Mouse (Mus musculus): ENCODE measurements around the gene Lmod3.
"Not testable (repeated sequence)": the region's sequence is repeated elsewhere in the genome, so short reads cannot be mapped to it uniquely, and the experiment has no call there.

The Lmod3 gene

GRCm38 (mm10) chr6:97276366-97276765 is 23.8 kb upstream of the Lmod3 start:
- no peak for DNase-seq (ENCODE audit: low spot score)

DNA sequence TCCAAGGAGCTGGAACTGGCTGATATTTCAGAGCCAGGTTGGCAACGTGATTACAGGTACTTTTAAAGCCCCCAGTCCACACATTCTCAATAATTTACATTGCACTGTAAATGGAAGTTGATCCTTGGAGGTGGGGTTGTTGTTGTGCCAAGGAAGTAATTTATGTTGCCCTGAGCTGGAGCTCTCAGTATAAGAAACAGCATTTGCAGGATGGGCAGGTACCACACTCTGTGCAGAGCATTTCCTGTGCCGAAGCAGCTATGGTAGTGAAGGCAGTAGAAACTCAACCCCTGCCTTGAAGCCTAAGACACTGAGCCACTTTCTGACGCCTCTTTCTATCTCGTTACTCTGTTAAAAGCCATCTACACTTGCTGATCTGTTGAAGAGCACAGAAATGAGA is 23.2 kb upstream of the Lmod3 start:
- DNase-seq (ENCODE audit: low spot score): no peak

DNA sequence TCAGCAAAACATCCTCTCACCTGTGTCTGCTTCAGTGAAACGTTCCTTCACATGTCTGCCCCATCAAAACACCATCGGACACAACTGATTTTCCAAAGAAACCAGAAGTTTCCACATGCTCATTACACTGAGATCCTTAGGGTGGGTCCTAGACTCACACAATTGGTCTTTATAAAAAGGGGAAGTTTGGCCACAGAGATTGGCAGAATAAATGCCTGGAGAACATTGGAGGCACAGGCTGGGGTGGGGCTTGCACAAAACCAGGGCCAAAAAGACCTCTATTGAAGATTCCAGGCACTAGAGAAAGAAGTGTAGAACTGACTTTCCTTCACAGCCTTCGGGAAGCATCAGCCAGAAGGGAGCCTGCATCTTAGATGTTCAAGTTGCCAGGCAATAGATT is 21.2 kb upstream of the Lmod3 start:
- no peak for DNase-seq (ENCODE audit: low spot score)

- no peak for DNase-seq (ENCODE audit: low spot score)
These were observed 20.6 kb upstream of the Lmod3 start for GRCm38 (mm10) chr6:97273058-97273710.

DNA sequence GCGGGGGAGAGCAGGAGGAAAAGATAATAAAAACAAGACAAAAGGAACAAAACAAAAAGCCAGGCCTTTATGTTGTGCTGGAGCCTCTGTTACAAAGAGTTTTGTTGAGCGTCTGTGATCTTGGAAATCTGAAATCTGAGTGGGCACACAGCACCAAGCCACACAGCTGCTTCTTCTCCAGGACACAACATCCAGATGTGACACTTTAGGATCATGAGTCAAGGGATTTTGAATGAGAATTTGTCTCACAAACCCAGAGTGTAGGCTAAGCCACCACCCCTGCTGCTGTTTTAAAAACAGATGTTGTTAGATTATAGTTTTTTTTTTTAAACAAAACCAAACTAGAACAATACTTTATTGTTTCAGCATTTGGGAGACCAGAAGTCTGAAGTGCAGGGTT is 19.8 kb upstream of the Lmod3 start:
- no peak for DNase-seq (ENCODE audit: low spot score)

GRCm38 (mm10) chr6:97269596-97269995 is 17.0 kb upstream of the Lmod3 start:
- no peak for DNase-seq (ENCODE audit: low spot score)

DNA sequence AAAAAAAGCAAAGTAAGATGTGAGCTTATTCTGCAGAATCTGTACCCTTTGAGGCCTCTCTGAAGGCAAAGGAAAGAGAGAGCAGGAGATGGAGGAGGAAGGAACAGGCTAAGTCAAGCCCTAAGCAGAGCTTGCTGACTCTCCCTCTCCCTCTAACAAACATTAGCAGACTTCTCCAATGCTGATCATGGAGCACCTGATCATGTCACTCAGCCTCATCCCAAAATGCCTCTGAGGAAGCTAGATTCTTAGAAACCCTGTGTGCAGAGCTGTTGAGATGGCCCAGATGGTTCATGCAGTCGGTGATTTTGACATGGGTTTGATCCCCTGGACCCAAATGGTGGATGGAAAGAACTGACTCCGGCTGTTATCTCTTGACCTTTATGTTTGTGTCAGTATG is 14.6 kb upstream of the Lmod3 start:
- DNase-seq (ENCODE audit: low spot score): no peak

DNA sequence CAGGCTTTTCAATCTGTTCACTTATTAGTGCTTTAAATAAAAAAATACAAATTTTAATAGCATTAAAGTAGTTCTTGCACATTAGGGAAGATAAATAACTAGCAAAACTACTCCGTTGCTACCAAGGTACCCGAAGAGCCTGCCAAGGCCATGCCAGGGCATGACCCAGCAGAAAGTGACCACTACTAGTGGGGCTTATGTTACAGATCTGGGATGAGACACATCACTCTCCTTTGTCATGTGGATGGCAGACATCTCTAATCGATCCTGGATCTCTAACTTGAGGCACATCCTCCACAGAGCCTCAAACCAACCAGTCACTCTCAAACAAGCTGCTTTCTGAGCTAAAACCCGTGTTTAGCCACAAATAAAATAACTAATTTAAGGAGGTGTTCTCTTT is 14.1 kb upstream of the Lmod3 start:
- DNase-seq (ENCODE audit: low spot score): no peak

- DNase-seq (ENCODE audit: low spot score): no peak
These were observed 13.1 kb upstream of the Lmod3 start for GRCm38 (mm10) chr6:97265705-97266104.

DNA sequence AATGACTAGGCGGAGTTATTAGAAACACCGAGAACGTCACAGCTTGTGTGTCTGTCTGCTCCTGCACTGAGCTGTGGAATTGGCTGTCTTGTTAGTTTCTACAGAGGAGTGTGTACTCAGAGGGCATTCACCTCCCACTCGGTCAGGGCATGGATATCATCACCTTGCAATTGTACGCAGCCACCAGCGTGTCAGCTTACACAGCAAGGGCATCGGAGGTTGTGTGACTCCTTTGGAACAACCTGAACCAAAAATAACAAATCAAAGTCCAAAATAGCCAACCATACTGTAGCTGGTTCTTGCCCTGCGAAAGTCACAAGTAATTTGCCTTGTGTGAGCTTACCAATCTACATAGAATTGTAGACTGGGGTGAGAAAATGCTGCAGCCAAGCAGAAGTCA is 12.7 kb upstream of the Lmod3 start:
- DNase-seq (ENCODE audit: low spot score): no peak

- DNase-seq (ENCODE audit: low spot score): not testable (repeated sequence)
These were observed 11.2 kb upstream of the Lmod3 start for GRCm38 (mm10) chr6:97263750-97264149.

- no peak for DNase-seq (ENCODE audit: low spot score)
These were observed 9.7 kb upstream of the Lmod3 start for GRCm38 (mm10) chr6:97262229-97262628.

DNA sequence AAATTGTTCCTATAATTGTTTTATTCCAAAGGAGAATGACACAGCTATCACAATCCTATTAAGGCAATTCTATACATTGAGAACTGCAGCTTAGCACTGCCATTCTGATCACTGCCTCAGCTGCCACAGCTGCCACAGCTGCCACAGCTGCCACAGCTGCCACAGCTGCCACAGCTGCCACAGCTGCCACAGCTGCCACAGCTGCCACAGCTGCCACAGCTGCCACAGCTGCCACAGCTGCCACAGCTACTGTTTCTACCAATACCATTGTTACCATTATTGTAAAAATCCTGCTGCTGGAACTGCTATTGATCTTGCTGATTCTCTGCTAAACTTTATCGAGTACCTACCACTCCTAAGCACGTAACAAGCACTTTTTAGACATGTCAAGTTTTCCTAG is 7.4 kb upstream of the Lmod3 start:
- DNase-seq (ENCODE audit: low spot score): not testable (repeated sequence)

DNA sequence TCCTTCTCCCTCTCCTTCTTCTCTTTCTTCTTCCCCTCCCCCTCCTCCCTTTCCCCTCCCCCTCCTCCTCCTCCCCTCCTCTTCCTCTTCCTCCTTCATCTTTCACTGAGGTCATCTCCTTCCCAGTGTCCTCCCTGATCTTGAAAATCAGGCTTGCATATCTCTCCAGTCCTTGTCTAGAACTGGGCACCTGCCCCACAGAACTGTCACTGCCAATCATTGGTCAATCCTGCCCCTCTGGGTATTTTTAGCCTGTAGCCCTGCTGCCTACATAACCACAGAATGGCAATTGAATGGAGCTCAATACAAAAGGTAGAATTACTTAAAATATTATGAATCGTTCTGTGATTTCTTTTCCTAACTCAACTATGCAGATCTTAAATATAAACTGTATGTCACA is 5.9 kb upstream of the Lmod3 start:
- no peak for DNase-seq (ENCODE audit: low spot score)

DNA sequence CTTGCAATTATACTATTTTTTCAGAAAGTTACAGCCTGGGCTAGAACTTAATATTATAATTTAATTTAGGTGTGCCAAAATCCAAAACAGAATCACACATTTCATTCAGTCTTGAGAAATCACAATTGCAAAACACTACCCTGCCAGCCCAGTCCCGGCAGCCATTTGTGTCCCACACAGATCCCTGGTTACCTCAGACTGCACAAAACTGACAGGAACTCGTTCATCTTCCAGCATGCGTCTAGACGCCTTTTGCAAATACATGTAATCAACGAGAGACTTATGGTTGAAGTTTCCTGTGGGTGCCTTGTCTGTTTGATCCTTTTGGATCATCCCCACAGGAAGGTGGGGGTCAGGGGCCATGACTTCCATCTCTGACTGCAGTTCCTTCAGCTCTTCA is 473 bp downstream of the Lmod3 start:
- no peak for DNase-seq (ENCODE audit: low spot score)

- peak; percentile 25 for DNase-seq (ENCODE audit: low spot score)
These were observed 1.6 kb downstream of the Lmod3 start for GRCm38 (mm10) chr6:97250966-97251365.

GRCm38 (mm10) chr6:97245200-97245599 is 7.4 kb downstream of the Lmod3 start:
- DNase-seq (ENCODE audit: low spot score): no peak

- no peak for DNase-seq (ENCODE audit: low spot score)
These were observed 10.0 kb downstream of the Lmod3 start for GRCm38 (mm10) chr6:97242522-97242921.

- no peak for DNase-seq (ENCODE audit: low spot score)
These were observed 12.5 kb downstream of the Lmod3 start for GRCm38 (mm10) chr6:97240092-97240491.

DNA sequence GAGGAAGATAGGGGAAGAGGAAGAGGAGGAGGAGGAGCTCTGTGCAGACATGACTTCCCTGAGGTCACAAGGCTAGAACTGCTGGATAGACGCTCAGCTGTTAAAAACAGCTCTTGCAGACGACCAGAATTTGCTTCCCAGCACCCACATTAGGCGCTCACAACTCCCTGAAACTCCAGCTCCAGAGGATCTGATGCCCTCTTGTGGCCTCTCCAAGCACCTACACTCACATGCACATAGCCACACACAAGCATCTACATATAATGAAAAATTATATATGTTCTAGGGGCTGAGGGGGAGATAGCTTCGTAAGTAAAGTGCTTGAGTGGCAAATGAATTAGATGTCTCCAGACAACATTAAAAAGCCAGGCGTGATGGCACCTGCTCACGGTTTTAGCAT is 13.2 kb downstream of the Lmod3 start:
- no peak for DNase-seq (ENCODE audit: low spot score)

- DNase-seq (ENCODE audit: low spot score): no peak
These were observed 16.5 kb downstream of the Lmod3 start for GRCm38 (mm10) chr6:97236088-97236487.

DNA sequence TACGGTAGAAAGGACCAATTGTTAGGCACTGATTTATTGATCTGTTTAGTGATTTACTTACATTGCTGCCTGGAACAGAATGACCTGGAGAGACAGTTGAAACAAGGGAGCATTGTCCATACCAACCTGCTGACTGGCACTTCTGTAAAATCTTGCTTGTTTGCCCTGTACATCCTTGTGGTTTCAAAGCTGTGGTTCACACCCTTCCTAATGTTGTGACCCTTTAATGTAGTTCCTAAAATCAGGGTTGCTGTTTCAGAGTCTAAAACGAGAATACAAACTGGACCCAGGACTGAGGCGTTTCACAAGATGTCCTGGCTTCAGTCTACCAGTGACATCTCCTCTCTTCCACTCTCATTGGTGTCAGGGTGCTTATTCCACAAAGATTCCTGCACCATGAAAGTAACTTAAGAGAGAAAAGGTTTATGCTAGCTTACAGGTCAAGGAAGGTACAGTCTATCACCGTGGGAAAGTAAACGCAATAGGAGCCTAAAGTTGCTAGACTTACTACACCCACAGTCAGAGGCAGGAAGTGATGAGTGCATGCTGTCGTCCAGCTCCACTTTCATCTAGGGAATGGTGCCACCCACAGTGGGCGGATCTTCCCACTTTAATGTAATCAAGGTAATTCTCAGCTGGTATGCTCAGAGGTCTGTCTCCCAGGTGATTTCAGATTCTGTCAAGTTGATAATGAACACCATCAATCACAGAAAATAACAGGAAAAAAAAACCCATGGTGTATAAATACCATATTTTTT is 17.5 kb downstream of the Lmod3 start:
- no peak for DNase-seq (ENCODE audit: low spot score)

- DNase-seq (ENCODE audit: low spot score): no peak
These were observed 25.3 kb downstream of the Lmod3 start for GRCm38 (mm10) chr6:97227067-97227847.

All from yolk sac, embryonic 10.5 days (tissue).